Mouse (Mus musculus) thymus, postnatal 4 days (tissue): ENCODE data around the gene Ldlrap1.
A peak's percentile ranks its signal among the peaks of the same experiment; 100 is the strongest.

Experiments used
- DNase-seq: peaks from one replicate; pipeline ENCODE4 v3.0.0; 2021

The Ldlrap1 gene

DNA sequence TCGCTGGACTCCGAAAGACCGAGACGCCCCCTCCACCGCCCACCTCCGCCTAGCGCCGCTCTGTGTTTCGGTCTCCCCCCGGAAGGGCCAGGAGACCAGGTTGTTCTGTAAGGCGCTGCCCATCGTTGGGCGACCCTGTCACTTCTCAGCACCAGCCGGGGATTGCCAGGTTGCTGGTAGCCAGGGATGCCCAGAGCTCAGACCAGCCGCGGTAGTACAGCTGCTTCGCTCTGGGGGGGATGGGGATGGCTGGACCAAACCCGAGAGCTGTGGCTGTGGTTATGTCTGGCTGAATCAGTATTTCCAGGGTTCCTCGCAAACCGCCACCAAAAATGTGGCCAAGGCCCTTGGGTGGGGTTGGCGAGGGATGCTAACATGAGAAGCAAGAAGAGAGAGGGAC lies 63.2 kb downstream of the Ldlrap1 start:
- DNase-seq: no peak

DNA sequence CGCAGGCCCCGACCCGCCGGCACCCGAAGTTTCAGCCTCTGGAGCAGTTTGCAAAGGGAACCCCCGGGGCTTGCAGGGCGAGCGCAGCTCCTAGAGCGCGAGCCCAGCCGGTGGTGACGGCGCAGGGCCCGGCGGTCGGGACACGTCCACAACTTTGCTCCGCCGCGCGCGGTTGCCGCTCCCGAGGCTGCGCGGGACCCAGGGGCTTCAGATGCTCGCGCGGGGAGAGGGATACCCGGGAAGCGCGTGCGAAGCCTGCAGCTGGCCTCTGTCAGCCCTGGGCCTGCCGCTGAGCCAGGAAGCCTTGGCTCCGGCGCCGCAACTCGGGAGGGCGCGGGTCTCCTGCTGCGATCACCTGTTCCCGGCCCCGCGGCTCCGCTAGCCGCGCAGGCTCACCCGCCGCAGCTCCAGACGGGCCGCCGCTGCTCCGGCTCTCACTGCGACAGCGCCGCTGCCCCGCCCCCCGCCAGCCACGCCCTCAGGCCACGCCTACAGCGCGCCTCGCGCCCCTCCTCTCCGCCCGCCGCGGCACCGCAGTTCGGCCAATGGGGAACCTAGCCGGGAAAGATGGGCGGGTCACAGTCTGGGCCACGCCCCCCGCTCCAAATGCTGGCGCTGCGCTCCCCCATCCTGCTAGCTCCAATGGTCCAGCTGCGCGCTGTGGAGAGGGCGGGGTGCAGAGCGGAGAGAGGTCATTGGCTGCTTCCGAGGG lies 63.8 kb downstream of the Ldlrap1 start, which contains the start of gene Man1c1:
TSS of gene Man1c1 (minus strand) at position 456 of the 712 bp plus-strand sequence.
- peak; percentile 100 for DNase-seq

DNA sequence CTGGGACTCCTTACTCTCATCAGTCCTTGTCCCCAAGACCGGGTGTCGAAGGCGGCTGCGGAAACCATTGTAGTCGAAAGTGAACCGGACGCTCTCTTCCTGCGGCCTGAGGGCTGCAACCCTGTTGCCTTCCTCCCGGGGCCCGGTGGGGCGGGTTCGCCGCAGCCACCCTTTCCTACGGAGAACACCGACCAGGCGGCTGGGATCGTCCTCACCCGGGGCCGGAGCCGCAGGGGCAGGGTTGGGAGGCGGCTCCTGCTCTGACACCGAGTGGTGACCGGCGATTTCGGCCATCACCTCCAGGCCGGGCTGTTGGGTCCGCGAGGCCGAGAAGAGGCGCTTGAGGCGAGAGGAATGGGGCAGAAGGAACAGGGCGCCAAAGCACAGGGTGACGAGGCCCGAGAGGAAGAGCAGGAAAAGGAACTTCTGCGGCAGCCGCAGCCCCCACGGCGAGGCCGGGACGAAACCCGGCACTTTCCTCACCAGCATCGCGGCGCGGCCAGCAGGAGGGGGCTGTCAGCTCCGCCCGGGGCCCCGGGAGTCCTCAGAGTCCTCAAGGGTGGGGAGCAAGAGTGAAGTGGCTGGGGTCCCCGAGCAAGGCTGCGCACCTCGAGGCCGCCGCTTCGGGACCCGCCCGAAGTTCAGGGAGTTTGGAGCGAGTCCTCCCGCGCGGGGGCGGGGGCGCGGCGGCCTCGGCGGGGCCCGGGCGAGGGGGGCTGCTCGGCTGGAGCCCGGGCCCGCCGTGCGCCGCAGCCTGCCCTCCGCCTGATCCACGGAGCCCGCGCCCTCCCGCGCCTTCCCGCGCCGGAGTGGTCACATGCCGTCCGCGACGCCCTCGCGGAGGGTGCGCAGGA lies 64.6 kb downstream of the Ldlrap1 start:
- DNase-seq: peak; percentile 66

DNA sequence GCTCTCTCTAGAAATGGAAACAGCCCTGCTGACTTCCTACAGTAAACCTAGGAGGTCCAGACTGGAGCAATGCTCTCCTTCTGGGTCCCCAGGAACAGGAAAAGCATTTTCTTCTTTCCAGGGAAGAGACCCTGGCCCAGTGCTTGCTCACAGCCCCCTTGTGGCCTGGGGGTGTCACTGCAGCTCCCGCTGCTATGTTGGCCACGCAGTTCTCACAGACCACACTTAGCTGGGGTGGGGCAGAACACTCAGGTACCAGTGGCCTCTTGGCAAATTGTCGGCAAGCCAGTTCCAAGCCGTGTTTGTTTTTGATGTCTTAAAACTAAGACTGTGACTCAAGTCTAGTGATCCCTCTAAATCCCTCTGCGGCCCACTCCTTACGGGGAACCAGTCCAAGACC lies 65.9 kb downstream of the Ldlrap1 start:
- DNase-seq: peak; percentile 82

DNA sequence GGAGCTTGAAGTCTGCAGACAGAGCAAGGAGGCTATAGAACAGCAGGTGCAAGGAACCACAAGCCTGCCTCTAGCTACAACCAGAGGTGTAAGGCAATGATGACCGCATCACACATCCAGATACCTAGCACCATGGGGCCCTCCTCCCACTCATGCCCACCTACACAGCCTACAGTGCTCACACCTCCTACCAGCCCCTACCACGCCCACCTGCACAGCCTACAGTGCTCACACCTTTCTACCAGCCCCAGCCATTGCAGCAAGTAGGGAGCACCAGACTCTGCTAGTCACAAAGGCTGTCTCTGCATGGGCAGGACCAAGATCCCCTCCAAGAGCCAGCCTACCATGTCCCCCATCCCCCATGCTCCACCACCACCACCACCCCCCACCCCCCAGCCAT lies 66.9 kb downstream of the Ldlrap1 start:
- DNase-seq: no peak

DNA sequence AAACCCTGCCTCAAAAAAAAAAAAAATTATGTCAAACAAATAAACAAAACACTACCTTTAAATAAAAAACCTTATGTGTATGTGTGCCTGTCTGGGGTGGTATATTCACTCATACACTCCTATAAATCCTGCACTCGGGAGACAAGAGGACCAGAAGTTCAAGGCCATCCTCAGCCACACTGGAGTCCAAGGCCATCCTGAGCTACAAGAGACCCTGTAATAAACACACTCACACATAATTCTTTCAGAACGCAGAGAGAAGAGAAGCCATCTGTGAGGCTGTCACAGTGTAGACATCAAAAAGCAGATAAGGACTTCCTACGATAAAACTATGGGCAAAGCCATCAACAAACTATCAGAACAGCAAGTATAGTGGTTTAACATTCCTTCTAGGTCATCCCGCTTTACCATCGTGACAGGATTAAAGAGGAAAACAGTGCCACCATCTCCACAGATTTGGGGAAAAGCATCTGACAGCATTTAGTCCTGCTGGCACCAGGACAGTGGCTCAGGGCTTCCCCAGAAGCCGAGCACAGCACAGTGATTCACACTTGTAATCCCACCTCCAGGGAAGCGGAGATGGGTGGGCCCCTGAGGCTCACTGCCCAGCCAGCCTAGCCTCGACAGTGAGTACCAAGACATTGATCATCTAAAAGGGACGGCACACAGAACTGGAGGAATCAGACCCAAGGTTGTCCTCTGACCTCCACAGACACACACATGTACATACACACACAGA lies 74.5 kb downstream of the Ldlrap1 start:
- DNase-seq: no peak

DNA sequence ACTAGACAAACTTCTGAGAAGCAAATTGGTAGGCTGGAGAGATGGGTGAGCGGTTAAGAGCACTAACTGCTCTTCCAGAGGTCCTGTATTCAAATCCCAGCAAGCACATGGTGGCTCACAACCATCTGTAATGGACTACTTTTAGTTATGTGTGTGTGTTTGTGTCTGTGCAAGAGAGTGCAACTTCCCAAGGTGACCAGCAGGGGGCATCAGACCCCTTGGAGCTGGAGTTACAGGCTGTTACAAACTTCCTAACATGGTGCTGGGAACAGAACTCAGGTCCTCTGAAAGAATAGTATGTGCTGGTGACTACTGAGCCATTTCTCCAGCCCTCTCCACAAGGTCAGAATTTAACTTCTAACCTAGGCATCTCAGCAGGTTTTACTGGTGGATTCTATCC lies 75.4 kb downstream of the Ldlrap1 start:
- DNase-seq: no peak
